Comparison of ENCODE assay signal across 8 mouse cellular contexts in genomic region chr13:38527797-38528650, GRCm38 (mm10). TPM values are rescaled to one million over a fixed set of nuclear protein-coding genes. Genes with fewer than 3 reads are reported as not detected.
A peak's percentile ranks its signal among the peaks of the same experiment; 100 is the strongest.
DNase-seq lines count a peak whose midpoint lies in the region; ATAC-seq and TF ChIP-seq lines count a peak whose summit lies in the region.

No protein-coding gene starts in this region.

- TF ChIP-seq CTCF in CH12.LX (conservative IDR thresholded peaks at IDR 0.05 in 1 of 2, IDR thresholded peaks at IDR 0.05 in 1 of 2; ENCODE audit: low read depth in 2 of 2, low read length in 2 of 2), result no peak
- no peak for TF ChIP-seq CTCF in heart, postnatal 0 days (IDR thresholded peaks at IDR 0.05; ENCODE audit: low read depth)
- TF ChIP-seq CTCF in stomach, postnatal 0 days (IDR thresholded peaks at IDR 0.05; ENCODE audit: low read depth), result peak; percentile 11; the same call in 1 of the 2 replicates

- H3K9me3 ChIP-seq in CH12.LX (replicated peaks; ENCODE audit: low read length), result peaks cover 18% of the 10 kb centered on the region
- no peaks in the 10 kb centered on the region for H3K9me3 ChIP-seq in forebrain, embryonic 12.5 days
- H3K9me3 ChIP-seq in heart, postnatal 0 days (replicated peaks; ENCODE audit: control insufficient read depth, low read length), result no peaks in the 10 kb centered on the region
- no peaks in the 10 kb centered on the region for H3K9me3 ChIP-seq in liver, embryonic 16.5 days (replicated peaks; ENCODE audit: control insufficient read depth, low read length)
- H3K9me3 ChIP-seq in neural tube, embryonic 12.5 days, result no peaks in the 10 kb centered on the region
- no peaks in the 10 kb centered on the region for H3K9me3 ChIP-seq in stomach, postnatal 0 days (ENCODE audit: control insufficient read depth, low read length)

- H3K79me2 ChIP-seq in CH12.LX (replicated peaks; ENCODE audit: control insufficient read depth, extremely low read depth, insufficient read depth, poor library complexity, severe bottlenecking), result peaks cover 43% of the 10 kb centered on the region

- dilution Hi-C loops in CH12.LX (cut with MboI; ENCODE audit: extremely low pct_ligation_motif_present, extremely low pct_unique_long_range_greater_than_20kb, low sequenced_read_pairs), result no loop called here

- WGBS in forebrain, embryonic 12.5 days, result under 1% methylated on average over 71 of the region's 87 CpGs
- whole genome bisulfite sequencing in heart, postnatal 0 days, result under 1% methylated on average over 60 of the region's 87 CpGs
- under 1% methylated on average over 70 of the region's 87 CpGs for WGBS in liver, embryonic 16.5 days (ENCODE audit: insufficient replicate concordance)
- under 1% methylated on average over 87 of the region's 87 CpGs for WGBS in neural tube, embryonic 12.5 days
- under 1% methylated on average over 58 of the region's 87 CpGs for WGBS in stomach, postnatal 0 days

- H3K9ac ChIP-seq in CH12.LX (ENCODE audit: insufficient read depth, low read depth), result peak overlapping the region; percentile 93
- peak overlapping the region; percentile 82 for H3K9ac ChIP-seq in forebrain, embryonic 12.5 days
- H3K9ac ChIP-seq in heart, postnatal 0 days (replicated peaks; ENCODE audit: low read depth, low read length), result peak overlapping the region; percentile 89
- peak overlapping the region; percentile 88 for H3K9ac ChIP-seq in liver, embryonic 16.5 days (ENCODE audit: low read depth, low read length)
- peak overlapping the region; percentile 72 for H3K9ac ChIP-seq in neural tube, embryonic 12.5 days
- peak overlapping the region; percentile 93 for H3K9ac ChIP-seq in stomach, postnatal 0 days (ENCODE audit: low read length)

- peak overlapping the region; percentile 50 for H3K27ac ChIP-seq in CH12.LX (ENCODE audit: insufficient read depth, low read depth)
- peak overlapping the region; percentile 77 for H3K27ac ChIP-seq in forebrain, embryonic 12.5 days
- H3K27ac ChIP-seq in heart, postnatal 0 days (ENCODE audit: low read depth), result peak overlapping the region; percentile 94
- H3K27ac ChIP-seq in liver, embryonic 16.5 days (ENCODE audit: low read length), result peak overlapping the region; percentile 89
- H3K27ac ChIP-seq in neural tube, embryonic 12.5 days, result peak overlapping the region; percentile 5; the same call in 1 of the 2 replicates
- peak overlapping the region; percentile 97 for H3K27ac ChIP-seq in stomach, postnatal 0 days (replicated peaks)

- peak; percentile 74 for TF ChIP-seq POLR2A in CH12.LX (IDR thresholded peaks at IDR 0.05; ENCODE audit: low read depth, low read length)

- no peak for TF ChIP-seq RAD21 in CH12.LX (IDR thresholded peaks at IDR 0.05; ENCODE audit: low read depth, low read length)

- peak; percentile 91 for ATAC-seq in forebrain, embryonic 12.5 days (ENCODE audit: low FRiP score)
- peak; percentile 90 for ATAC-seq in heart, postnatal 0 days (ENCODE audit: insufficient read depth, low read depth)
- ATAC-seq in liver, embryonic 16.5 days (ENCODE audit: low read depth), result peak; percentile 84
- ATAC-seq in neural tube, embryonic 12.5 days (ENCODE audit: low FRiP score, low read depth), result peak; percentile 94
- peak; percentile 86 for ATAC-seq in stomach, postnatal 0 days (ENCODE audit: low FRiP score, low TSS enrichment)

- peak overlapping the region; percentile 87 to 93 (median 89) for H3K4me3 ChIP-seq in CH12.LX (replicated peaks in 1 of 3; ENCODE audit: low read depth in 2 of 3, low read length in 2 of 3, poor library complexity in 1 of 3)
- H3K4me3 ChIP-seq in forebrain, embryonic 12.5 days (replicated peaks), result peak overlapping the region; percentile 86
- peak overlapping the region; percentile 88 for H3K4me3 ChIP-seq in heart, postnatal 0 days (ENCODE audit: low read depth, low read length)
- H3K4me3 ChIP-seq in liver, embryonic 16.5 days (ENCODE audit: low read depth, low read length), result peak overlapping the region; percentile 85
- peak overlapping the region; percentile 80 for H3K4me3 ChIP-seq in neural tube, embryonic 12.5 days
- peak overlapping the region; percentile 95 for H3K4me3 ChIP-seq in stomach, postnatal 0 days (ENCODE audit: low read depth, low read length)

- no peaks in the 10 kb centered on the region for H3K27me3 ChIP-seq in CH12.LX (replicated peaks)
- no peaks in the 10 kb centered on the region for H3K27me3 ChIP-seq in forebrain, embryonic 12.5 days
- H3K27me3 ChIP-seq in heart, postnatal 0 days (ENCODE audit: control insufficient read depth, insufficient read depth, low read length), result no peaks in the 10 kb centered on the region
- no peaks in the 10 kb centered on the region; the same call in 1 of the 2 replicates for H3K27me3 ChIP-seq in liver, embryonic 16.5 days (ENCODE audit: control insufficient read depth, insufficient read depth, low read depth, low read length)
- no peaks in the 10 kb centered on the region for H3K27me3 ChIP-seq in neural tube, embryonic 12.5 days (replicated peaks)
- no peaks in the 10 kb centered on the region for H3K27me3 ChIP-seq in stomach, postnatal 0 days (ENCODE audit: control insufficient read depth, insufficient read depth, low read length)

- in situ Hi-C loops in CH12.LX (cut with MboI; ENCODE audit: low pct_ligation_motif_present, low pct_unique_long_range_greater_than_20kb, low sequenced_read_pairs), result no loop called here

- H3K36me3 ChIP-seq in CH12.LX (replicated peaks in 1 of 2; ENCODE audit: control insufficient read depth in 1 of 2, insufficient read depth in 1 of 2, low read length in 1 of 2), result peaks cover 12 to 30% of the 10 kb centered on the region in 2 experiments
- peaks cover 1% of the 10 kb centered on the region; the same call in 1 of the 2 replicates for H3K36me3 ChIP-seq in forebrain, embryonic 12.5 days (replicated peaks)
- peaks cover 5% of the 10 kb centered on the region for H3K36me3 ChIP-seq in heart, postnatal 0 days (replicated peaks; ENCODE audit: control insufficient read depth, insufficient read depth, low read length)
- no peaks in the 10 kb centered on the region for H3K36me3 ChIP-seq in liver, embryonic 16.5 days (ENCODE audit: control insufficient read depth, insufficient read depth)
- H3K36me3 ChIP-seq in neural tube, embryonic 12.5 days, result peaks cover 4% of the 10 kb centered on the region
- H3K36me3 ChIP-seq in stomach, postnatal 0 days (ENCODE audit: control insufficient read depth, insufficient read depth, low read length), result peaks cover 3% of the 10 kb centered on the region; the same call in 1 of the 2 replicates

- peak overlapping the region; percentile 93 for H3K4me2 ChIP-seq in CH12.LX (ENCODE audit: insufficient read depth, low read depth, poor library complexity, severe bottlenecking)
- peak overlapping the region; percentile 77 for H3K4me2 ChIP-seq in forebrain, embryonic 12.5 days
- H3K4me2 ChIP-seq in heart, postnatal 0 days (ENCODE audit: low read depth, low read length), result peak overlapping the region; percentile 98
- peak overlapping the region; percentile 99 for H3K4me2 ChIP-seq in liver, embryonic 16.5 days (ENCODE audit: low read depth, low read length)
- peak overlapping the region; percentile 69 for H3K4me2 ChIP-seq in neural tube, embryonic 12.5 days (replicated peaks)
- H3K4me2 ChIP-seq in stomach, postnatal 0 days (replicated peaks; ENCODE audit: low read depth), result peak overlapping the region; percentile 83

- DNase-seq in CH12.LX (ENCODE audit: extremely low read depth), result peak; percentile 72
- DNase-seq in c-Kit-positive CD71-positive TER-119-negative erythroid progenitor cells, embryonic 14.5 days (ENCODE audit: low read depth), result peak; percentile 62
- DNase-seq in heart, postnatal 0 days (ENCODE audit: low spot score), result peak; percentile 65
- peak; percentile 89 to 95 for DNase-seq in kidney, postnatal 36 days
- DNase-seq in stomach, postnatal 0 days (ENCODE audit: low spot score), result peak; percentile 94

- no peak for TF ChIP-seq EP300 in CH12.LX (IDR thresholded peaks at IDR 0.05; ENCODE audit: low read length)
- no peak for TF ChIP-seq EP300 in heart, postnatal 0 days (IDR thresholded peaks at IDR 0.05; ENCODE audit: low read depth)
- TF ChIP-seq EP300 in stomach, postnatal 0 days (optimal IDR thresholded peaks at IDR 0.05), result no peak

- peaks cover 16 to 49% of the 10 kb centered on the region in 2 experiments for H3K4me1 ChIP-seq in CH12.LX (ENCODE audit: control insufficient read depth in 1 of 2, insufficient read depth in 2 of 2)
- peaks cover 26% of the 10 kb centered on the region for H3K4me1 ChIP-seq in forebrain, embryonic 12.5 days
- H3K4me1 ChIP-seq in heart, postnatal 0 days (ENCODE audit: control insufficient read depth, insufficient read depth), result peaks cover 29% of the 10 kb centered on the region
- peaks cover 29% of the 10 kb centered on the region for H3K4me1 ChIP-seq in liver, embryonic 16.5 days (ENCODE audit: control insufficient read depth, low read depth, low read length)
- peaks cover 14% of the 10 kb centered on the region for H3K4me1 ChIP-seq in neural tube, embryonic 12.5 days
- 0 out of 2 replicates have a peak, but pooled peaks cover 3% of the 10 kb centered on the region for H3K4me1 ChIP-seq in stomach, postnatal 0 days (replicated peaks; ENCODE audit: control insufficient read depth, insufficient read depth)

TF ChIP-seq in CH12.LX, 34 proteins besides CTCF, POLR2A, EP300 and RAD21 (continues in another document):
- no peak for TF ChIP-seq POLR2AphosphoS2 (IDR thresholded peaks at IDR 0.05; ENCODE audit: low read depth, low read length)
- no peak for TF ChIP-seq TBP (conservative IDR thresholded peaks at IDR 0.05; ENCODE audit: low read depth, low read length)
- no peak for TF ChIP-seq KAT2A (IDR thresholded peaks at IDR 0.05; ENCODE audit: insufficient replicate concordance, low read length)
- TF ChIP-seq PAX5 (IDR thresholded peaks at IDR 0.05; ENCODE audit: low read length), result no peak
- peak; percentile 83 for TF ChIP-seq MXI1 (IDR thresholded peaks at IDR 0.05; ENCODE audit: low read depth, low read length)
- TF ChIP-seq USF2 (conservative IDR thresholded peaks at IDR 0.05; ENCODE audit: low read depth, low read length), result no peak
- TF ChIP-seq RCOR1 (conservative IDR thresholded peaks at IDR 0.05; ENCODE audit: low read depth, low read length), result no peak
- TF ChIP-seq GABPA (IDR thresholded peaks at IDR 0.05; ENCODE audit: insufficient replicate concordance, low read depth, low read length), result no peak
- 0 out of 2 replicates have a peak, but pooled peaks have one; percentile 73 for TF ChIP-seq MYC (IDR thresholded peaks at IDR 0.05; ENCODE audit: low read depth, low read length)

RNA-seq across cellular contexts. Expression of gene Txndc5, which starts 0.6 kb away (rescaled TPM):
- 131 and 171 TPM in 2 replicates for total RNA-seq in CH12.LX (2012; rRNA removed)
- 111 and 120 TPM in 2 replicates for total RNA-seq in CH12.LX (2014; rRNA removed)
- polyA plus RNA-seq in CH12.LX (2012; ENCODE audit: insufficient read length, low read depth), result 145 and 155 TPM in 2 replicates
- polyA plus RNA-seq in forebrain, embryonic 12.5 days (2016; fragmentation: Nextera tagmentation; extraction: Ambion mirVana), result 95.5 and 99.0 TPM in 2 replicates
- 111 and 127 TPM in 2 replicates for total RNA-seq in heart, postnatal 0 days (2014; rRNA removed; ENCODE audit: low replicate concordance)
- polyA plus RNA-seq in heart, postnatal 0 days (2015; fragmentation: Nextera tagmentation; extraction: Ambion mirVana), result 78.8 and 80.1 TPM in 2 replicates
- polyA plus RNA-seq in liver, embryonic 16.5 days (2015; fragmentation: Nextera tagmentation; extraction: Ambion mirVana), result 77.9 and 87.3 TPM in 2 replicates
- 112 and 121 TPM in 2 replicates for polyA plus RNA-seq in neural tube, embryonic 12.5 days (2016; fragmentation: Nextera tagmentation; extraction: Ambion mirVana)
- polyA plus RNA-seq in stomach, postnatal 0 days (2015; fragmentation: Nextera tagmentation; extraction: Ambion mirVana), result 181 and 183 TPM in 2 replicates

Comparison
In these comparisons a context has a peak if more than half of its experiments do, and no peak if none do; other contexts are left out.
1. Peak in every context shown above with its lines: DNase-seq, ATAC-seq, H3K4me3 ChIP-seq and H3K27ac ChIP-seq.
2. H3K27ac ChIP-seq: peak in every context shown above with its lines; median percentile 97 in stomach, postnatal 0 days; 94 in heart, postnatal 0 days; 89 in liver, embryonic 16.5 days; 77 in forebrain, embryonic 12.5 days; 50 in CH12.LX; 5 in neural tube, embryonic 12.5 days.